ENCODE assay signal across 10 mouse cellular contexts in the genomic region with DNA sequence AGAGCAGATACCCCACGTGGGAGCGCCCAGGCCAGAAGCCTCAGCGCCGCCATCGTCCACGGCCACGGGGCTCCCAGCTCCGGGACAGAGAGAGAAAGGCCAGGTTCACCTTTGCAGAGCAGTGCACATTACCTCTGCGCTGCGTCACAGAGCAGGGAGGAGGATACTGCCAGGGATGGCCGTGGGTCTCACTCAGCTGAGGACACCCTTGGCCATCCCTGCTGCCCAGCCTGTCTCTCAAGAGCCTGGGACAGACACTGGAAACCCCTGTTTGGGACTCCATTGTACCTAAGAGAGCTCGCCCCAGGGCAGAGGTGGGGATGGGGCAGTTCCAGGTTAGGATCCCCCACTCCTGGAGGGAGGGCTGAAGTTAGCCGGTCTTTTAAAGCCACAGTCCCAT. TPM values are rescaled to one million over a fixed set of nuclear protein-coding genes. Genes with fewer than 3 reads are reported as not detected.
A peak's percentile ranks its signal among the peaks of the same experiment; 100 is the strongest.
DNase-seq lines count a peak whose midpoint lies in the region; ATAC-seq and TF ChIP-seq lines count a peak whose summit lies in the region.
"Had no signal": no experiment of that assay in that cellular context is flagged by ENCODE, and none has a peak within 500 bp of the region (broad histone marks: within the 10 kb centered on the region; RNA-seq: fewer than 3 reads in every experiment).

A gene (minus strand): TSS at position 101 of the 400 bp plus-strand sequence.

- TF ChIP-seq EP300 in heart, postnatal 0 days (IDR thresholded peaks at IDR 0.05; ENCODE audit: low read depth) = no peak

- peak within 1 kb of the TSS; percentile 19 for H3K4me3 ChIP-seq in heart, postnatal 0 days (ENCODE audit: low read depth, low read length)
- H3K4me3 ChIP-seq in cortical plate, adult 2 months (ENCODE audit: insufficient read depth, low read length) = 0 out of 2 replicates have a peak within 1 kb of the TSS, but pooled peaks have one; percentile 18
- peak within 1 kb of the TSS; percentile 25 for H3K4me3 ChIP-seq in hindbrain, embryonic 13.5 days
- H3K4me3 ChIP-seq in midbrain, embryonic 13.5 days (replicated peaks) = peak within 1 kb of the TSS; percentile 17

- no peaks in the 10 kb centered on the region for H3K9me3 ChIP-seq in heart, postnatal 0 days (replicated peaks; ENCODE audit: control insufficient read depth, low read length)
- H3K9me3 ChIP-seq in hindbrain, embryonic 13.5 days = no peaks in the 10 kb centered on the region
- H3K9me3 ChIP-seq in midbrain, embryonic 13.5 days = no peaks in the 10 kb centered on the region

- H3K9ac ChIP-seq in heart, postnatal 0 days (replicated peaks; ENCODE audit: low read depth, low read length) = no peak within 1 kb of the TSS
- no peak within 1 kb of the TSS for H3K9ac ChIP-seq in hindbrain, embryonic 13.5 days
- H3K9ac ChIP-seq in midbrain, embryonic 13.5 days (replicated peaks) = no peak within 1 kb of the TSS

- DNase-seq in heart, postnatal 0 days (ENCODE audit: low spot score) = no peak
- no peak for DNase-seq in heart, postnatal 10 days
- no peak for DNase-seq in cerebellum, adult 11 months
- no peak for DNase-seq in left cerebral cortex, adult 18-20 months (ENCODE audit: low spot score in 2 of 2)
- DNase-seq in layer of hippocampus, adult 11-12 months (ENCODE audit: low spot score) = no peak
- DNase-seq: thymus, adult 18-20 months had no signal

- peak within 1 kb of the TSS; percentile 30 for H3K4me2 ChIP-seq in heart, postnatal 0 days (ENCODE audit: low read depth, low read length)
- H3K4me2 ChIP-seq in hindbrain, embryonic 13.5 days = peak within 1 kb of the TSS; percentile 50
- H3K4me2 ChIP-seq in midbrain, embryonic 13.5 days (replicated peaks) = peak within 1 kb of the TSS; percentile 42

- WGBS in heart, postnatal 0 days = 16% methylated on average over 13 of the region's 13 CpGs
- 24% methylated on average over 13 of the region's 13 CpGs for WGBS in hindbrain, embryonic 13.5 days
- WGBS in midbrain, embryonic 13.5 days = 22% methylated on average over 13 of the region's 13 CpGs

- TF ChIP-seq POLR2A in cortical plate, adult 2 months (IDR thresholded peaks at IDR 0.05; ENCODE audit: extremely low read depth, insufficient read depth, low read length) = no peak

- no peak within 1 kb of the TSS for H3K27ac ChIP-seq in heart, postnatal 0 days (ENCODE audit: low read depth)
- H3K27ac ChIP-seq in cortical plate, adult 2 months (ENCODE audit: insufficient read depth, low read length) = no peak within 1 kb of the TSS
- no peak within 1 kb of the TSS for H3K27ac ChIP-seq in hindbrain, embryonic 13.5 days
- no peak within 1 kb of the TSS for H3K27ac ChIP-seq in midbrain, embryonic 13.5 days

- peaks cover 5% of the 10 kb centered on the region; the same call in 1 of the 2 replicates for H3K4me1 ChIP-seq in heart, postnatal 0 days (ENCODE audit: control insufficient read depth, insufficient read depth)
- H3K4me1 ChIP-seq in cortical plate, adult 2 months (ENCODE audit: control insufficient read depth, insufficient read depth, low read length) = peaks cover 1% of the 10 kb centered on the region; the same call in 1 of the 2 replicates
- H3K4me1 ChIP-seq in hindbrain, embryonic 13.5 days (replicated peaks) = 0 out of 2 replicates have a peak, but pooled peaks cover 5% of the 10 kb centered on the region
- H3K4me1 ChIP-seq in midbrain, embryonic 13.5 days (replicated peaks) = no peaks in the 10 kb centered on the region

- TF ChIP-seq CTCF in heart, postnatal 0 days (IDR thresholded peaks at IDR 0.05; ENCODE audit: low read depth) = no peak
- TF ChIP-seq CTCF in cortical plate, adult 2 months (IDR thresholded peaks at IDR 0.05; ENCODE audit: extremely low read depth, insufficient read depth, low read length) = no peak

- H3K27me3 ChIP-seq in heart, postnatal 0 days (ENCODE audit: control insufficient read depth, insufficient read depth, low read length) = peaks cover 15% of the 10 kb centered on the region; the same call in 1 of the 2 replicates
- peaks cover 32% of the 10 kb centered on the region for H3K27me3 ChIP-seq in hindbrain, embryonic 13.5 days
- H3K27me3 ChIP-seq in midbrain, embryonic 13.5 days = peaks cover 28% of the 10 kb centered on the region

- no peaks in the 10 kb centered on the region for H3K36me3 ChIP-seq in heart, postnatal 0 days (replicated peaks; ENCODE audit: control insufficient read depth, insufficient read depth, low read length)
- no peaks in the 10 kb centered on the region for H3K36me3 ChIP-seq in hindbrain, embryonic 13.5 days
- H3K36me3 ChIP-seq in midbrain, embryonic 13.5 days = no peaks in the 10 kb centered on the region

- ATAC-seq in heart, postnatal 0 days (ENCODE audit: insufficient read depth, low read depth) = no peak
- ATAC-seq in hindbrain, embryonic 13.5 days (ENCODE audit: low FRiP score) = 0 out of 2 replicates have a peak, but pooled peaks have one; percentile 8
- ATAC-seq in midbrain, embryonic 13.5 days = 0 out of 2 replicates have a peak, but pooled peaks have one; percentile 8

- intact Hi-C loops in heart, postnatal 10 days (cut with DNase I) = no loop called here

RNA-seq across cellular contexts. Expression of the gene that starts here (rescaled TPM):
- not detected in 2 replicates for total RNA-seq in heart, postnatal 0 days (2014; rRNA removed; ENCODE audit: low replicate concordance)
- polyA plus RNA-seq in heart, postnatal 0 days (2015; fragmentation: Nextera tagmentation; extraction: Ambion mirVana) = not detected in 2 replicates
- total RNA-seq in heart, postnatal 10 days (2021) = not detected
- polyA plus RNA-seq in cortical plate, adult 2 months (2012; rRNA removed) = 0.10 and 0.13 TPM in 2 replicates
- not detected in 2 replicates for polyA plus RNA-seq in hindbrain, embryonic 13.5 days (2015; fragmentation: Nextera tagmentation; extraction: Ambion mirVana)
- not detected in 2 replicates for polyA plus RNA-seq in midbrain, embryonic 13.5 days (2015; fragmentation: Nextera tagmentation; extraction: Ambion mirVana)
- under 1 TPM; 0.23 to 0.26 TPM for total RNA-seq in left cerebral cortex, adult 18-20 months (2021)
- total RNA-seq: monocyte, adult 5-6 weeks had no signal

Comparison
In these comparisons a context has a peak if more than half of its experiments do, and no peak if none do; other contexts are left out.
1. Peak in ATAC-seq, H3K4me3 ChIP-seq and H3K4me2 ChIP-seq in hindbrain, embryonic 13.5 days; RNA of the gene not detected or under 1 TPM.
2. Peak in ATAC-seq, H3K4me3 ChIP-seq and H3K4me2 ChIP-seq in midbrain, embryonic 13.5 days; RNA of the gene not detected or under 1 TPM.